Mouse (Mus musculus) adrenal gland (tissue): ENCODE measurements around the gene Tsc22d1.

Source experiments
- intact Hi-C: fragments of 180-260 bp; cut with DNase I; formaldehyde crosslinking; loops from one replicate; pipeline ENCODE4 v1.15.1; 2025
- long read RNA-seq, 2 experiments: library from polyadenylated mRNA; unstranded; transcript quantifications; one replicate each; pipeline ENCODE4 v2.0.0; 2020; ENCODE audit warnings: borderline replicate concordance in 1 of 2; ENCODE audit not compliant: insufficient replicate concordance in 1 of 2

Gene Tsc22d1
- long read RNA-seq, experiment 1, full-length matches to known transcripts: 303 of 320 reads
- long read RNA-seq, experiment 1, partial matches to known transcripts: 0 of 320 reads
- long read RNA-seq, experiment 1, other reads (novel, unspliced or antisense): 17 of 320 reads
- long read RNA-seq, experiment 2, full-length matches to known transcripts: 441 of 477 reads
- long read RNA-seq, experiment 2, partial matches to known transcripts: 0 of 477 reads
- long read RNA-seq, experiment 2, other reads (novel, unspliced or antisense): 36 of 477 reads

- intact Hi-C loops: loop anchor here (5.0 kb wide), 1 partner anchor 258 kb away; no protein-coding TSS in a partner anchor
Measured at GRCm38 (mm10) chr14:76414862-76415780, at the start of gene Tsc22d1. Gene Tsc22d1, plus strand, starts transcription at chr14:76414961.

DNA sequence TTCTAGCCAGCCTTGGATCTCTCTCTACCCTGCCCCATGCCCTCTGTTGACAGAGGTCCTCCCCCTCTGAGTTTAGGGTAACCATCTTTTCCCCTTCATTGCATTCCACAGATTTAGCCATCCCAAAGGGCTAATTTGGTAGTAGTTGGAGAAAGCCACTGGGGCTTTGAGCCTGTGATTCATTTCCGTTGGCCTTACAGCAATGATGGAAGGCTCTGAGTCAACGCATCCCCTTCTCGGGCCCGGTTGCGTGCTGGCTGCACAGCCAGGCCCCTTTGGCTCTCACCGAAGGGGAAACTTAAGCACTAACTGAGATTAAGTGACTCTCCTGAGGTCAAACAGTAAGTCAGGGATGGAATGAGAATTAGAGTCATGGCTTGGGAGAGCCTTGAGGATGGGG is 41.1 kb upstream of the Tsc22d1 start:
- intact Hi-C loops: no loop called here

DNA sequence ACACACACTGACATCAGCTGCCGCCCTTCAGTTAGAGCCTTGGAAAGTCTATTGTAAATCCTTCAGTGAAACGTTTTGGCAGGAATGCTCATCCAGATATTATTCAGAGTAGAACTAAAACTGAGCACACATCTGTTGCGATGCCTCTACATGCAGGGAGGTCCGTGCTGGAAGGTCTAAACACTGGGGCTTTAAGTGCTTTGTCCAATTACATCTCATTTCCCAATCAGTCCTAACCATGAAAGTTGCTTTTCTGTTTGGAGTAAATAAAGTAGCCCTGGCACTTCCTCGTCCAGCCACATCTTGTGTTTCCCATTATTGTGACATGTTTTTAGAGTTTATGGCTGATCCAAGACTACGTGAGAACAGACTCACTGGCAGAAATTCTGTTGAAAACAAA is 40.2 kb upstream of the Tsc22d1 start:
- intact Hi-C loops: no loop called here

- intact Hi-C loops: no loop called here
Measured at GRCm38 (mm10) chr14:76376561-76376960, 38.2 kb upstream of the Tsc22d1 start.

- intact Hi-C loops: no loop called here
Measured at GRCm38 (mm10) chr14:76379411-76379810, 35.4 kb upstream of the Tsc22d1 start.

- intact Hi-C loops: no loop called here
Measured at GRCm38 (mm10) chr14:76388025-76388424, 26.7 kb upstream of the Tsc22d1 start.

GRCm38 (mm10) chr14:76398251-76398650 is 16.5 kb upstream of the Tsc22d1 start:
- intact Hi-C loops: no loop called here

GRCm38 (mm10) chr14:76402574-76402973 is 12.2 kb upstream of the Tsc22d1 start:
- intact Hi-C loops: no loop called here

DNA sequence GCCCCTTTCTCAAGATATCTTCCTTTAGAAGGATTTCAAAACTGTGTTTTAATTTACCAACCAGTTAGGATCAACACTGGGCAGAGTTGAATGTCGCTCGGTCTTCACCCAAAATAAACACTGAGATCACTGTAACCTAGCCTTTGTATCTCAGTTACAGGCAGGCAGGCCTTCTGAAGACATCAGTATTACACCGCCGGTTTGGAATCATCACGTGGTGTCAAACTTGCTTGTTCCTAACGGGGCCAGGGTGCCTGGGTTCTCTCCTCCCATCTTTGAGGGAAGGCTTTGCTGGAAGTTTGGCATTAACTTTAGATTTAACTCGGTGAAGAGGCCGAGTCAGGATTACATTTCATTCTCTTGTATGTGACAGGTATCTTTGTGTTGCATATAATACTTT is 5.7 kb upstream of the Tsc22d1 start:
- intact Hi-C loops: no loop called here

GRCm38 (mm10) chr14:76413773-76414121 is 1.0 kb upstream of the Tsc22d1 start:
- intact Hi-C loops: loop anchor here (5.0 kb wide), 1 partner anchor 256 kb away; no protein-coding TSS in a partner anchor

DNA sequence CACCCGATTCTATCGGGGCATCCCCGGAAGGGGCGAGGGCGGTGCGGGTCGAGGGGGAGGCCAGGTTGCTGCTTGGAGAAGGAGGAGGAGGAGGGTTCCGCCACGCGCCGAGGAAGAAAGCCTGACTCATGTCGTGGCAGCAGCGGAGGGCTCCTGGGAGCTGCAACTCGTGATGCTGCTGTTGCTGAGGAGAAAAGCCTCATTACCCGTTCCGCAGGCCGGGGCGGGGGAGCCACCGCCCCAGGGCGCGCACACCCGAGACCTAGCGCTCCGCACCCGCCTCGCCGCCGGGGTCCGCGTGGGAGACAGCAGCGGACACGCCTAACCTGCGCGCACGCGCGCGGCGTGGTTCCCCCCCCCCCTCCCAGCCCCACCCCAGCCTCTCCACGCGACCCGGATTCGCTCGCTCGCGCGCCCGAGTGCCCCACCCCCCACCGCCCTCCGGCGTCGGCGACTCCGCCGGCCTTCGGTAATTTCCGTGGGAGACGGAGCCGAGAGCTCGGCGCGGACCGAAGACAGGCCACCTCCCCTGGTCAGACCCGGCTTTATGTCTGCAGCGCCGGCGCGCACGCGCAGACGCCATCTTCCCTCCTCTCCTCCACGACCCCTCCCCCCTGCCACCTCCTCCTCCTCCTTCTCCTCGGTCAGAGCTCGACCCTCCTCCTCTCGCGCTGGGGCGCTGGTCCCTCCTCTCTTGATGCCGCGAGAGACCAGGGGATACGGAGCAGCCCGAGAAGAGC is 469 bp upstream of the Tsc22d1 start:
- intact Hi-C loops: loop anchor here (5.0 kb wide), 1 partner anchor 257 kb away; no protein-coding TSS in a partner anchor

DNA sequence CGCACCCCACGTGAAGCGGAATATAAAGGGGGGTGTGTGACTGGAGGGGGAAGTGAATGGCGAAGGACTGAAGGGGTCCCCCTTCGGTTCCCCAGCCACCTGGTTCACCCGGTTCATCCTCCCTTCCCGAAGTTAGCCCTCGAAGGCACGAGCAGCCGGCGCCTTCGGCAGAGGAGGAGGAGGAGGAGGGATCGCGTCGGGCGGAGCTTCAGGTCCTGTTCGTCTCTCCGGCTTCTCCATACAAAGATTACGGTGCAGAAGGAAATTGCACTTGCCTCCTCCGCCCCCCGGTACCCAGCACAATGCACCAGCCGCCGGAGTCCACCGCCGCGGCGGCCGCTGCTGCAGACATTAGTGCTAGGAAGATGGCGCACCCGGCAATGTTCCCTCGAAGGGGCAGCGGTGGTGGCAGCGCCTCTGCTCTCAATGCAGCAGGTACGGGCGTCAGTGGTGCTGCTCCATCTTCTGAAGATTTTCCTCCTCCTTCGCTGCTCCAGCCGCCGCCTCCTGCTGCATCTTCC is 1.1 kb downstream of the Tsc22d1 start:
- intact Hi-C loops: no loop called here

- intact Hi-C loops: no loop called here
Measured at GRCm38 (mm10) chr14:76416366-76417040, 1.7 kb downstream of the Tsc22d1 start.

- intact Hi-C loops: no loop called here
Measured at GRCm38 (mm10) chr14:76417346-76417745, 2.6 kb downstream of the Tsc22d1 start.

DNA sequence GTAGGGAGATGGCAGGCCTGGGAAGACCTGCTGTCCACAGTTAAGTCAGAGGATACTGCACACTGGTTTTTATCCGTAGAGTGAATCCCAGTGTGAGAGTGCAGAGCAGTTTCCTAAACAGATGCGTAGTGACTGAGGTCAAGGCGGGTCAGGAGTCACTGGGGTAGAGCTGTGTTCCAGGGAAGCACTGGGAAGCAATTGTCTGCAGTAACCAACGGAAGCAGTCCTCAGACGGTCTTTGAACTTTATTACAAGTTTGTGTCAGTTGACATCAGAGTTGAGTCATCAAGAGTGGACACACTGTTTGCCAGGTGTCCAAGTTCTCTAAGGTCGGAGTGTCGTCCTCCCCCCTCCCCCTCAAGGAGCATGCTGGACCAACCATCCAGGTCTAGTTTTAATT is 6.0 kb downstream of the Tsc22d1 start:
- intact Hi-C loops: no loop called here

DNA sequence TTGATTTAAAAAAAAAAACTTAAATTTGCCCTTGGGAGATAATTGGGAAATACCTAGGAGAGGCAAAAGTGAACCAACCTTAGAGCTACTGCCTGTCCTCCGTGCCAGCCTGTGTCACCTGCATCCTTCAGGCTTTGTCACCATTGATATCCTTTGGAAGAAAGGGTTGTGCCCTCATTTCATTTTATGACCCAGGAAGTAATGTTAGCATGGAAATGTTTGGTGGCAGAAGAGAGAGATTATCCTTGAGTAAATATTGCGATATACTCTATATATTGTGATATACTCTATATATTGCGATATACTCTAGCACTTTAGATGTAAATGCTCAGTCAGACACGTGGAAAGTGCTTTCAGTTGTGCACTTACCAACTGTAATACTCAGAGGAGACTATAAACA is 6.4 kb downstream of the Tsc22d1 start:
- intact Hi-C loops: no loop called here

DNA sequence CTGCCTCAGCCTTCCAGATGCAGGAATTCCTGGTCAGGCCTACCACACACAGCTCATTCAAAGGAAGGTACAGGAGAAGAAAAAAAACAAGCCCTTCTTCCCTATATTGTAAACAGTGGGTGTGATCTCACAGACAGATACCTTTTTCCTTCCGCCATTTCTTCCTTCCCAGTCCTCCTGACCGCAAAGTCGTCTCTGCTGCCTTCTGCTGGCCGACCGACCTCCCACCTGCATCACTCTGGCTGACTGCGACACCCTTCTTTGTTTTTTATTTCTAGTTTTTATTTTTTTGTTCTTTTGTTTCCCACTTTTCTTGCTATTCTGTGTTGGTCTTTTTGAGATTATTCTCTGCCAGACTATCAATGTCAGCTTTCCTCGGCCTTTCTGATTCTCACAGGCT is 10.7 kb downstream of the Tsc22d1 start:
- intact Hi-C loops: no loop called here

DNA sequence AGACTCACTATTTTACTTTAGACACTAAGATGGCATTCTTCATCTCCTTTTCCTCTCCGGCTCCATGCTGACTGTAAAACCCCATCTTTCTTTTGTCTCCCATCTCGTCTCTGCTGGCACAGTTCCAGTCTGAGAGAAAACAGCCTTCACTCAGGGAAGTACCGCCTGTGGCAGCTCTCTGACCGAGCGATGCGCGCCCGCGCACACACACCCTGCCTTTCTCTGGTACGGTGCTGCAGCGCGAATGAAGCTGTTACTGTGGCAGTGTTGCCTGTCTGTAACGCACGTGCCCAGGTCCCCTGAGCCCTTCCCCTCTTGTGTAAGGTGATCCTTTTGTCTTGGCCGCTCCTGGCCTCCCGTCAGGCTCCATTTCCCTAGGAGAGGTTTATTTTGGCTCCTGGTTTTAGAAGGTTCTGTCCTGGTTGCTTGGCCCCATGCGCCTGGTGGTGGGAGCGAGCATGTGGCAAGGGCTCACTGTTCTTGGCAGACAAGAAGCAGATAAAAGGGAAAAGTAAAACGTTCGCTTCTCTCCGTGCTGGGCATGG is 11.3 kb downstream of the Tsc22d1 start:
- intact Hi-C loops: no loop called here

DNA sequence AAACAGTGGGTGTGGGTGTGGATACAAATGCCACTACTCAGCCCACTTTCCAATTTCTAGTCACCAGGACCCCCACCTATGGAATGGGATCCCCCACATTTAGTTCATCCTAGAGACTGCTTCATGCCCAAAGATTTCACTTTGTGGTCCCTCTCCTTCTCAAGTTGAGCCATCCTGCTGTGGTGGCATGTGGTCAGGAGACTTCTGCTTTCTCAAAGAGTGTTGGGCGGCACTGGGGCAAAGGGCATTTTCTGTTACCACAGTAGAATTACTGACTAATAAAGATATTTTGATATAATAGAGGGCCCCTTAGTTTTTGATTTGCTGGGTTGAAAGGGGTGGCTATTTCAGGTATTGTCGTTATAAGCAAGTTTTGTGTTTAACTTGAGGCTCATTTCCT is 14.1 kb downstream of the Tsc22d1 start:
- intact Hi-C loops: no loop called here

DNA sequence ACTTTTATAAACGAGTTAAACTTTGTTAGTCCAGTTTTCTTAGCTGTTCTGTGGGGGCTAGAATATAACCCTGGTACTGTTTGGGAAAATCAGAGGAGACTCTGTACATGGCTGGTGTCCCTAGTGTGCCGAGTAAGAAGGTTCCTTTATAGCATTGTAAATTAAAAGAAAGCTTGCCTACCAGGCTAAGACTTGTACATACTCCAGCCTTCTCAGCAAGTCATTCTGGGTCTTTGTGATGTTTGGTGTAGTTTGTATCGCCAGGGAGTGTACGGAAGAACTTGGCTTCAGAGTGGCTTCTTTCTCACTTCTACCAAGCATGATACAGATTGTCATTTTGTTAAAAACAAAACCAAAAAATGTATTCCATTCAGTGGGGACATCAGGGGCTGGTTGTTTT is 17.2 kb downstream of the Tsc22d1 start:
- intact Hi-C loops: no loop called here

DNA sequence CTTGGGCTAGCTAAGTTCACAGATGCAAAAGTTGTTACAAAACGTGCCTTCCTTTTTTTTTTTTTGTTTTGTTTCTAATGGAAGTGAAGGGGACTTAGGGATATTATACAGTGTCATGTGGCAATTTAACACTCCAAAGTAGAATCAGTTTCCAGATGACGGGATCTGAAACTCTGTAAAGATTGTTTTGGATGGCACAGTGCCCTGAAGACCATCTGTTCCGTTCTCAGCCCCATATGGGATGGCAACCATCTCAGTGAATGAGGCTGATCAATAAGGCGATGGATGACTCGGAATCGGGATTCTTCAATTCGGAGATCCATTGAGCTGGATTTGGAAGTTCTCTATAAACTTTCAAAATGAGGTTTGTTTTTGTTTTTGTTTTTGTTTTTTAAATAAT is 17.6 kb downstream of the Tsc22d1 start:
- intact Hi-C loops: no loop called here
